Mouse (Mus musculus): ENCODE data around the gene Mis12.

GRCm38 (mm10) chr11:71003611-71004315 is 15.6 kb upstream of the Mis12 start:
- TF ChIP-seq EP300 (IDR thresholded peaks at IDR 0.05; ENCODE audit: low read depth) = no peak
- no peak for TF ChIP-seq CTCF (IDR thresholded peaks at IDR 0.05; ENCODE audit: low read depth)
